Mouse (Mus musculus) liver, postnatal 0 days (tissue): ENCODE data around the gene Esrrg.
A peak's percentile ranks its signal among the peaks of the same experiment; 100 is the strongest.

Experiments
- CTCF ChIP-seq: sonication (generic); IDR thresholded peaks from 2 replicates; pipeline ENCODE4 v1.5.1; 2016; ENCODE audit warnings: antibody characterized with exemption, low read depth
- EP300 ChIP-seq: IDR thresholded peaks from 2 replicates; pipeline ENCODE4 v1.6.1; 2016; ENCODE audit warnings: antibody characterized with exemption, low read depth, mild to moderate bottlenecking

- TF ChIP-seq CTCF (no peak), EP300 (0 out of 2 replicates have a peak, but pooled peaks have one; percentile 14)
Observed at GRCm38 (mm10) chr1:187799300-187799699, 190.7 kb downstream of the Esrrg start.
